Mouse (Mus musculus) olfactory bulb, adult 2 months (tissue): ENCODE results near the gene Tfcp2l1.

ENCODE experiments used
- CTCF ChIP-seq: fragments of 200-500 bp; IDR thresholded peaks from 2 replicates; pipeline ENCODE4 v1.5.1; 2012; ENCODE audit warnings: low read depth, mild to moderate bottlenecking, low read length, moderate library complexity; ENCODE audit not compliant: insufficient read depth
- POLR2A ChIP-seq: fragments of 200-500 bp; IDR thresholded peaks from 2 replicates; pipeline ENCODE4 v1.6.1; 2012; ENCODE audit warnings: mild to moderate bottlenecking, low read depth, low read length, moderate library complexity; ENCODE audit not compliant: insufficient read depth

- no peak for TF ChIP-seq CTCF
- TF ChIP-seq POLR2A, result no peak
Measured at GRCm38 (mm10) chr1:118625461-118625860, 2.3 kb upstream of the Tfcp2l1 start.
